Mouse (Mus musculus): ENCODE results near the gene Sin3a. TPM values are rescaled to one million over a fixed set of nuclear protein-coding genes. Genes with fewer than 3 reads are reported as not detected.

The Sin3a gene
- polyA plus RNA-seq (2015; fragmentation: Illumina TruSeq; extraction: RNeasy Lipid Tissue Mini Kit (QIAGEN cat#74804); ENCODE audit: low read depth, low replicate concordance) = 15.9 TPM

GRCm38 (mm10) chr9:57071801-57072351, at the start of gene Sin3a:
Sin3a (plus strand) TSS chr9:57072040.

GRCm38 (mm10) chr9:57130577-57131433, 59.0 kb downstream of the Sin3a start, which contains the start of gene Man2c1:
Man2c1 (plus strand) TSS chr9:57130690.

GRCm38 (mm10) chr9:57148144-57148878, 76.5 kb downstream of the Sin3a start, which contains the start of gene Neil1:
Neil1 (minus strand) TSS chr9:57148305.

GRCm38 (mm10) chr9:57158013-57158470, 86.2 kb downstream of the Sin3a start, which contains the start of gene Commd4:
Commd4 (minus strand) TSS chr9:57158331.

Other genes with a start within 250 kb of the Sin3a start
- not detected for gene Odf3l1, start 207.4 kb upstream of the Sin3a start, polyA plus RNA-seq (2015; fragmentation: Illumina TruSeq; extraction: RNeasy Lipid Tissue Mini Kit (QIAGEN cat#74804); ENCODE audit: low read depth, low replicate concordance)
- gene Cspg4, start 207.0 kb upstream of the Sin3a start, polyA plus RNA-seq (2015; fragmentation: Illumina TruSeq; extraction: RNeasy Lipid Tissue Mini Kit (QIAGEN cat#74804); ENCODE audit: low read depth, low replicate concordance) = 10.1 TPM
- 5.6 TPM for gene Snx33, start 143.7 kb upstream of the Sin3a start, polyA plus RNA-seq (2015; fragmentation: Illumina TruSeq; extraction: RNeasy Lipid Tissue Mini Kit (QIAGEN cat#74804); ENCODE audit: low read depth, low replicate concordance)
- 59.4 TPM for gene Imp3, start 134.6 kb upstream of the Sin3a start, polyA plus RNA-seq (2015; fragmentation: Illumina TruSeq; extraction: RNeasy Lipid Tissue Mini Kit (QIAGEN cat#74804); ENCODE audit: low read depth, low replicate concordance)
- 20.3 TPM for gene Snupn, start 121.2 kb upstream of the Sin3a start, polyA plus RNA-seq (2015; fragmentation: Illumina TruSeq; extraction: RNeasy Lipid Tissue Mini Kit (QIAGEN cat#74804); ENCODE audit: low read depth, low replicate concordance)
- 21.3 TPM for gene Ptpn9, start 77.1 kb upstream of the Sin3a start, polyA plus RNA-seq (2015; fragmentation: Illumina TruSeq; extraction: RNeasy Lipid Tissue Mini Kit (QIAGEN cat#74804); ENCODE audit: low read depth, low replicate concordance)
- 92.8 TPM for gene Man2c1, start 58.6 kb downstream of the Sin3a start, polyA plus RNA-seq (2015; fragmentation: Illumina TruSeq; extraction: RNeasy Lipid Tissue Mini Kit (QIAGEN cat#74804); ENCODE audit: low read depth, low replicate concordance)
- 8.2 TPM for gene Neil1, start 76.3 kb downstream of the Sin3a start, polyA plus RNA-seq (2015; fragmentation: Illumina TruSeq; extraction: RNeasy Lipid Tissue Mini Kit (QIAGEN cat#74804); ENCODE audit: low read depth, low replicate concordance)
- gene Commd4, start 86.3 kb downstream of the Sin3a start, polyA plus RNA-seq (2015; fragmentation: Illumina TruSeq; extraction: RNeasy Lipid Tissue Mini Kit (QIAGEN cat#74804); ENCODE audit: low read depth, low replicate concordance) = 118 TPM
- not detected for gene Trcg1, start 164.5 kb downstream of the Sin3a start, polyA plus RNA-seq (2015; fragmentation: Illumina TruSeq; extraction: RNeasy Lipid Tissue Mini Kit (QIAGEN cat#74804); ENCODE audit: low read depth, low replicate concordance)
- 7.5 TPM for gene 1700017B05Rik, start 190.6 kb downstream of the Sin3a start, polyA plus RNA-seq (2015; fragmentation: Illumina TruSeq; extraction: RNeasy Lipid Tissue Mini Kit (QIAGEN cat#74804); ENCODE audit: low read depth, low replicate concordance)